Mouse (Mus musculus): ENCODE data around the gene Olfr700.
"Not testable (repeated sequence)": the region's sequence is repeated elsewhere in the genome, so short reads cannot be mapped to it uniquely, and the experiment has no call there.

The Olfr700 gene

GRCm38 (mm10) chr7:106808734-106809133 lies at the start of gene Olfr700:
Gene Olfr700, minus strand, starts transcription at chr7:106808834.
- DNase-seq (ENCODE audit: low spot score in 2 of 2), result no peak

- no peak for DNase-seq (ENCODE audit: low spot score in 2 of 2)
Observed at GRCm38 (mm10) chr7:106843060-106843459, 34.4 kb upstream of the Olfr700 start, which contains the start of gene Olfr703. Gene Olfr703, plus strand, starts transcription at chr7:106843360.

- DNase-seq (ENCODE audit: low spot score in 2 of 2), result no peak
Observed at GRCm38 (mm10) chr7:106833793-106834192, 25.2 kb upstream of the Olfr700 start, which contains the start of gene Olfr702. Gene Olfr702, minus strand, starts transcription at chr7:106833893.

GRCm38 (mm10) chr7:106818414-106818813 lies 9.8 kb upstream of the Olfr700 start:
- no peak for DNase-seq (ENCODE audit: low spot score in 2 of 2)

DNA sequence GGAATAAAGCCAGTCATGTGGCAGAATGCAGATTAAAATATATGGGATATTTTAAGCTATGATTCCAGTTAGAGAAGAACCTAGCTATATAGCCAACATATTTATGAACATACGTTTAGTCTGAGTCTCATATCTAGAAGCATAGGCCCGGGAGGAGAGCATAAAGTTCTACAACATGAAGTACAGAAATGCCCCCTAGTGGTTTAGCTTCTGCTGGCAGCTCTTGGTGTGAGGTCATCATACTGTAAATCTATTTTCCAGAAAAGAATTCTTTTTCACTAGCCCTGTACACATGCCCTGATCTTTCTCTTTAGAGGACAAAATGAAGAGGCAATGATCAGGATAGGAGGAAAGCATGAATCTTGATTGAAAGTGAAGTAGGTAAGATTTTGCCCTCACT lies 7.1 kb upstream of the Olfr700 start:
- DNase-seq (ENCODE audit: low spot score in 2 of 2), result no peak

DNA sequence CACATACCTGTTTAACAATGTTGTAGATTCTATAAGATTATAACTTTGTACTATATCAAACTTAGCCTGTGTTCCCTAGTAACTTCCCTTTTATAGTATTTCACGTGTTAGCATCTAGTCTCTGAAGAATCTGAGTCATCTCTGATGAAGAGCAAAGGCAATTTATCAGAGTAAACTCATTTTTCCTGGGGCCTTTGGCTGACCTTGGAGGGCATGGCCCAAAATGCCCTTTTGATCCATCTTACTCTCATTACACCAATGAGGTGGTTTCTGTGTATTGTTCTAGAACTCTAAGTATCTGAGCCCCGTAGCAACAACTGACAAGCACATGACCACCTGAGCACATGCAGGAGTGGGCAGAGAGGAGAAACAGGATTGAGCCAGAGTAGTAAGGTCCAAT lies 5.2 kb upstream of the Olfr700 start, which contains the start of gene Olfr701:
Olfr701 (plus strand) TSS at position 301 of the 400 bp plus-strand sequence.
- DNase-seq (ENCODE audit: low spot score in 2 of 2), result no peak

DNA sequence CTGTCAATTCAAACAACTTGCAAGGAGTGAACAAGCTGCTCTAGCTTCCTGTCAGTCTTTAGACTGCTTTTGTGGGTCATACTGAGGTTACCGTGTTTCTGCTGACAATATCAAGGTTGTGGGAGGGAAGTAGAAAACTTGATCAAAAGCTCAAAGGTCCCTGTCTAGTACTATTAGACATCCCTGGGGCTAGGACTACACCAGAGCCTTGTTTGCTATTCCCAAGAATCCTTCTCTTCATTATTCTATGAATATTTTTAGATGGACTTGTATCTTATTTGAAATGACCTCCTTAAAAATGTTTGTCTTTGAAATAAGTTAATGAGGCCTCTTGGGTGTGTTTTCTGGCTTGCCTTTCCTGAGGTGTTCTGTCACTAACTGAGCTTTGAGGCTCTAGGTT lies 15.5 kb downstream of the Olfr700 start, which contains the start of gene Olfr699:
Olfr699 (minus strand) TSS at position 101 of the 400 bp plus-strand sequence.
- no peak for DNase-seq (ENCODE audit: low spot score in 2 of 2)

- DNase-seq (ENCODE audit: low spot score in 2 of 2), result no peak
Observed at GRCm38 (mm10) chr7:106788330-106788729, 20.3 kb downstream of the Olfr700 start.

DNA sequence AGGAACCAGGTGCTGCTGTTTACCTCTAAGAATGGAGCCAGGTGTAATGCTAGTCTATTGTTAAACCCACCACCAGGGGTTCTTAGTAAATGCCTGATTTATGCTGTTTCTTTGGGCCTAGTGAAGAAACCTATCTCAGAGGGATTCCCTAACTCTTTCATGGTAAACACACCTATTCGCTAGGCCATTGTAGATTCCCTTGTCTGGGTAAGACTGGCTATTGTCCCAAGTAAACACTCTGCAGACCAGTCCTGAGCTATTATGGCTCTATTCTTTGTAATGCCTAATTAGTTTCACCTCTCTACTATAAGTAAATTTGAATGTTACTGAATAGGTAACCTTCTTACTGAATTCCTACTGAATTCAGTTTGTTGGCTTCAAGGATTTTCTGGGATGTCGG lies 47.6 kb downstream of the Olfr700 start:
- DNase-seq (ENCODE audit: low spot score in 2 of 2), result not testable (repeated sequence)

DNA sequence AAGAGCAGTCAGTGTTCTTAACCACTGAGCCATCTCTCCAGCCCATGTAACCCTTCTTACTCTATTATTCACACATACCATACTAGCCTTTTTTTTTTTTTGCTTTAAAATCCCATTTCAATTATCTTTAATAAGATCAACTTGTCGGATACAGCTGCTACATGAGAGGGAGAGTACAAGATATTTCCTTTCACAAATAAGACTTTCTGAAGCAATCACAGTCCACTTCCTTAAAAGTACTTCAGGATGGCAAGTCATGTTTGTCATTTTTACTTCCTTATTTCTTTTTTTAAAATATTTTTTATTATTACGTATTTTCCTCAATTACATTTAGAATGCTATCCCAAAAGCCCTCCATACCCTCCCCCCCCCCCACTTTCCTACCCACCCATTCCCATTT lies 49.8 kb downstream of the Olfr700 start:
- no peak for DNase-seq (ENCODE audit: low spot score in 2 of 2)
